Mouse (Mus musculus) liver, embryonic 11.5 days (tissue): ENCODE measurements around the gene Optc. TPM values are rescaled to one million over a fixed set of nuclear protein-coding genes. Genes with fewer than 3 reads are reported as not detected.

Source experiments
- ATAC-seq: fragments of 200-750 bp; cut with Nextera tagmentation; replicated peaks from 2 replicates; pipeline ENCODE4 v1.8.0; 2017; ENCODE audit warnings: moderate number of reproducible peaks, mild to moderate bottlenecking, moderate TSS enrichment, moderate library complexity; ENCODE audit not compliant: low FRiP score
- DNase-seq: peaks from one replicate; pipeline ENCODE4 v3.0.0-alpha.2; 2017; ENCODE audit warnings: low spot score
- H3K27ac ChIP-seq: fragments of 300-500 bp; sonication (generic); 2 replicates; pipeline ENCODE4 v1.5.1; 2014; ENCODE audit warnings: mild to moderate bottlenecking, low read depth, low read length, control low read depth
- H3K27me3 ChIP-seq: fragments of 300-500 bp; sonication (generic); replicated peaks from 2 replicates; pipeline ENCODE4 v1.6.1; 2014; ENCODE audit warnings: low read length, mixed read lengths; ENCODE audit not compliant: control insufficient read depth, insufficient read depth
- H3K36me3 ChIP-seq: fragments of 300-500 bp; sonication (generic); 2 replicates; pipeline ENCODE4 v1.6.1; 2014; ENCODE audit warnings: mild to moderate bottlenecking, low read length, moderate library complexity, mixed read lengths; ENCODE audit not compliant: control insufficient read depth, insufficient read depth
- H3K4me1 ChIP-seq: fragments of 300-500 bp; sonication (generic); replicated peaks from 2 replicates; pipeline ENCODE4 v1.6.1; 2014; ENCODE audit warnings: low read length, mixed read lengths; ENCODE audit not compliant: control insufficient read depth, insufficient read depth
- H3K4me2 ChIP-seq: fragments of 300-500 bp; sonication (generic); 2 replicates; pipeline ENCODE4 v1.6.1; 2014; ENCODE audit warnings: mild to moderate bottlenecking, control low read depth, moderate library complexity
- H3K4me3 ChIP-seq: fragments of 300-500 bp; sonication (generic); 2 replicates; pipeline ENCODE4 v1.5.1; 2014; ENCODE audit warnings: low read depth, low read length, control low read depth
- H3K9ac ChIP-seq: fragments of 300-500 bp; sonication (generic); 2 replicates; pipeline ENCODE4 v1.6.1; 2014; ENCODE audit warnings: low read depth, low read length, control low read depth
- H3K9me3 ChIP-seq: fragments of 300-500 bp; sonication (generic); 2 replicates; pipeline ENCODE4 v1.6.1; 2016; ENCODE audit warnings: low read length, inconsistent platforms, mixed read lengths; ENCODE audit not compliant: control insufficient read depth
- WGBS: fragments of 180-500 bp; shearing (Covaris S2); extraction: QIAGEN DNeasy Blood & Tissue Kit; methylation state at CpG from one replicate; pipeline ENCODE4 v1.1.7; 2014; 5-methylcytosine and 5-hydroxymethylcytosine counted together
- polyA plus RNA-seq: library from polyadenylated mRNA; unstranded; fragments of >200 nt; fragmentation: Nextera tagmentation; extraction: Ambion mirVana; gene quantifications from 2 replicates; pipeline ENCODE4 v1.2.1, GENCODE M21; 2014

Gene Optc
- polyA plus RNA-seq, 1 experiment from 2014 or later, result 0.40 TPM

DNA sequence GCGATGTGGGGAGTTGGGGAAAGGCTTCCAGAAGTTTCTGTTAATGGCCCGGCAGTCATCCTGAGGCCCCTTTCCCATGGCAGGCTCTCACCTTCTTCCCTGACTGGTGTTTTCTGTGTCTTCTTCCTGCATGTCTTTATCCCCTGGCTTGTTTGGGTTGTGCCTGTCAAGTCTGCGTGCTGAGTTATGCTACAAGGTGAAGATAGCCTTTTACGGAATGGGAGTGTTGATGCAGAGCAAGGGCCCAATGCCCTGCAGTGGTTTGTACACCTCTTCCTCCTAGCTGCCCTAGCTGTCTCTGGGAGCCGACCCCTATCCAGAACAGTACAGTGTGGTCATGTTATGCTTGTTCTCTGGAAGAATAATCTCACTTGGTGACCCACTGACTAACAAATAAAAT is 46.8 kb downstream of the Optc start:
- DNase-seq (no peak), ATAC-seq (no peak)
- peaks cover 10% of the 10 kb centered on the region; the same call in 1 of the 2 replicates for H3K4me1 ChIP-seq
- no peak overlapping the region for H3K9ac ChIP-seq
- WGBS, result 60% methylated on average over 5 of the region's 5 CpGs
- H3K9me3 ChIP-seq, result no peaks in the 10 kb centered on the region
- H3K36me3 ChIP-seq, result no peaks in the 10 kb centered on the region
- no peak overlapping the region for H3K27ac ChIP-seq
- H3K4me2 ChIP-seq, result no peak overlapping the region
- peaks cover 14% of the 10 kb centered on the region for H3K27me3 ChIP-seq
- H3K4me3 ChIP-seq, result no peak overlapping the region

DNA sequence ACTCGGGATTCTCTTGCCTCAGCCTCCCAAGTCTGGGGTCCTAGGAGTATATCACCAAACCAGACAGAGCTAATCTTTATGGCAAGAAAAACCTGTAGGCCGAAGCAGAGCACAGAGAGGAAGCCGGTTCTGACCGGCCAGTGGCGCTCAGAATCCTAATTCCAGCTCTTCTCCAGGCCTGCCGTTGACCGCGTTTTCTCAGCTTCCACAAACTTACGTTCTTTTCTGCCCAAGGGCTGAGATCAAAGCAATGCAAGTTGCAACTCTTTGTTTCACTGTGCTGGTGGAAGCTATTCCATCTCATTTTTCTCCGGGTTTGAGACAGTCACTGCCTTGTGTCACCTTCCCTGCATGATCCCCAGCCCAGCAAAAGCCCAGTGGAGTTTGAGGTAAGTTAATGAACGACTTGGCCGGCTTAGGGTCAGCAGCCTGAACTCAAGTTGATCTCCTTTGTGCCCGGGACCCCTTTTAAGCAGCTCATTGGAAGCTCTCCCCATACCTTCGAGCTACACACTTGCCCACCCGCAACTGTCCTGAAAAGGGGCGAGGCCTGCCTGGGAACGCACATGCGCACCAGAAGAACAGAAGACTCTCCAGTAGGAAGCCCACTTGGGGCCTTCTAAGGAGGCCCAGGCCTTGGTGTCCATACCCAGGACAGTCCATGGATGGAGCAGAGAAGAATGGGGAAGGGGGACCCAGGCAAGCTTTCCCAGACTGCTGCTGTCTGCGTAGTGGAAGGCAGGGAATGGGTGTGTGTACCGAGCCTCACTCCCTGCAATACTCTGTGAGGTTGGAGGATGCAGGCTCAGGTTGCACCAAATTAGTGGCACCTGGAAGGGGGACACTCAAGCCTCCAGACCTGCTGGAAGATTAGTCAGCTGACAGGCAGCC is 47.7 kb downstream of the Optc start:
- no peak overlapping the region for H3K4me2 ChIP-seq
- no peaks in the 10 kb centered on the region for H3K9me3 ChIP-seq
- peaks cover 14% of the 10 kb centered on the region for H3K4me1 ChIP-seq
- no peak overlapping the region for H3K27ac ChIP-seq
- H3K27me3 ChIP-seq, result peaks cover 20% of the 10 kb centered on the region
- no peak for DNase-seq
- no peaks in the 10 kb centered on the region for H3K36me3 ChIP-seq
- H3K4me3 ChIP-seq, result no peak overlapping the region
- no peak for ATAC-seq
- WGBS, result 78% methylated on average over 20 of the region's 20 CpGs
- no peak overlapping the region for H3K9ac ChIP-seq

DNA sequence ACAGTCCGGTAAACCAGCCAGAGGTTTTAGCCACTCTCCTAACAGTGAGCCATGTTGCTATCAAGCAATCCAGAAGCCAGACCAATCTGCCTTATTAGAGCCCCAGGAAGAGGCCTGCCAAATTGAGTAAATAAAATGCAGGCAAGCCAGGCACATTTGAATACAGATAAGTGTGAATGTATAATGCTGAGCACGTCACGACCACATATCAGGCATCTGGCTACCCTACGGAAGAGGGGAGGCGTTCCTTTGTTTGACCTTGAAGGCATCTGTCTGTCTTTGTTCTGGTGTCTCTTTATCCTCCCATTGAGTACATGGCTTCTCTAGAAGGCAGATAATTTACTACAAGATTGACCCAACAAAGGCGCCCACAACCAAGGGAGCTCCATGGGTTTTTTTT is 48.5 kb downstream of the Optc start:
- H3K4me1 ChIP-seq, result peaks cover 15% of the 10 kb centered on the region
- no peaks in the 10 kb centered on the region for H3K36me3 ChIP-seq
- 50% methylated on average over 6 of the region's 6 CpGs for WGBS
- H3K27me3 ChIP-seq, result peaks cover 25% of the 10 kb centered on the region
- no peak overlapping the region for H3K9ac ChIP-seq
- no peak for ATAC-seq
- no peak overlapping the region for H3K27ac ChIP-seq
- no peak overlapping the region for H3K4me3 ChIP-seq
- no peak overlapping the region for H3K4me2 ChIP-seq
- H3K9me3 ChIP-seq, result no peaks in the 10 kb centered on the region
- DNase-seq, result no peak

DNA sequence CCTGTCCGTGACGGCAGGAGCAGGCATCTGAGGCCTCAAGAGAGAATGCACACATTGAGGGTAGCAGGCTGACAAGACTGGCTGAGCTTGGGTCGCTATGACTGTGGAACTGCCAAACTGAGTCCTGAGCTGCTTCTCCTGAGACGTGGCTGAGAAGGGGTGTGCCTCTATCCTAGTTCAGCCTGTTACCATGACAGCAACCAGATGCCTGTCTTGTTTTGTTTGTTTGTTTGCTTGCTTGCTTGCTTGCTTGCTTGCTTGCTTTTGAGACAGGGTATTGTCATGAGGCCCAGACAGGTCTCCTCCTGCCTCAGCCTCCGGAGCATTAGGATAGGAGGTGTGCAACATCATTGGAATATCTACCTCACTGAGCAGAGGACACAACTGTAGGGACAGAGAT is 50.0 kb downstream of the Optc start:
- no peak overlapping the region for H3K27ac ChIP-seq
- H3K27me3 ChIP-seq, result peaks cover 39% of the 10 kb centered on the region
- no peak overlapping the region for H3K4me3 ChIP-seq
- H3K36me3 ChIP-seq, result no peaks in the 10 kb centered on the region
- DNase-seq (no peak), ATAC-seq (no peak)
- H3K9ac ChIP-seq, result no peak overlapping the region
- H3K4me2 ChIP-seq, result no peak overlapping the region
- no peaks in the 10 kb centered on the region for H3K9me3 ChIP-seq
- peaks cover 7% of the 10 kb centered on the region for H3K4me1 ChIP-seq
- 75% methylated on average over 5 of the region's 5 CpGs for WGBS

DNA sequence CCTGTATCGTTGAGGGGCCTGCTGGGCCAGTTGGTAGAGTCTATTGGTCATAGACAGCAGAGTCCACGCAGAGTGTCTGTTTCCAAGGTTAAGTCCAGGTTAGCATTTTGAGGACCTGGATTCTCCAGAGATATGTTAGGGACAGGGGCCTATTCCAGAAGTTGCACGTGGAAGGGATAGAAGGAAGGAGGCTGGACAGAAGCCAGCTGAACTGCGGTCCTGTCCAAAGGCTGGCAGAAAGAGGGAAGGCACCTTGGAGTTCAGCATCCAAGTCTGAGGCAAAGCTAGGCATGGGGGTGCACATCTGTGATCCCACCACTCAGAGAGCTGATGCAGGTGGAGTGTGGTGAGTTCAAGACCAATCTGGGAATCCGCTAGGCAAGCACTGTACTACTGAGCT is 50.6 kb downstream of the Optc start:
- ATAC-seq (no peak), DNase-seq (no peak)
- peaks cover 39% of the 10 kb centered on the region for H3K27me3 ChIP-seq
- H3K27ac ChIP-seq, result no peak overlapping the region
- H3K36me3 ChIP-seq, result no peaks in the 10 kb centered on the region
- no peaks in the 10 kb centered on the region for H3K9me3 ChIP-seq
- WGBS, result 81% methylated on average over 5 of the region's 5 CpGs
- H3K4me3 ChIP-seq, result no peak overlapping the region
- no peak overlapping the region for H3K4me2 ChIP-seq
- H3K4me1 ChIP-seq, result peaks cover 7% of the 10 kb centered on the region
- H3K9ac ChIP-seq, result no peak overlapping the region

DNA sequence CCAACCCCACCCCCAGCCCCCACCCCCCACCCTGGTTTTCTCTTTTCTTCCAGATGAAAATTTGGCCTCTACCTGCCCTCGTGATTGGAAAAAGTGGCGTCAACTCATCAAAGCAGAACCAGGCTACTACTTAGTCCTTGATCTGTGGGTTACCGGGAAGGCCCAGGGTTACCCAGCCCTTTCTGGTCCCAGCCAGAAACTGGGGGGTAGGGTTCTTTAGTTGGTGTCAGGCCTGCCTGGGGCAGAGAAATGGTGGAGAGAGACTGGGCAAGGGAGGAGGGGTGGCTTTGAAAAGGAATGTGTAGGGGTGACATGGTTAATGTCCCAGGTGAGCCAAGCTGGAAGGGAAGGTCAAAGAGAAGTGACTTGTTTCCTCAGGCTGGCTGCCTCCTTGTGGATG is 51.1 kb downstream of the Optc start:
- H3K9me3 ChIP-seq, result no peaks in the 10 kb centered on the region
- peaks cover 7% of the 10 kb centered on the region for H3K4me1 ChIP-seq
- DNase-seq (no peak), ATAC-seq (no peak)
- H3K9ac ChIP-seq, result no peak overlapping the region
- peaks cover 39% of the 10 kb centered on the region for H3K27me3 ChIP-seq
- 60% methylated on average over 3 of the region's 3 CpGs for WGBS
- no peak overlapping the region for H3K4me2 ChIP-seq
- H3K4me3 ChIP-seq, result no peak overlapping the region
- no peaks in the 10 kb centered on the region for H3K36me3 ChIP-seq
- H3K27ac ChIP-seq, result no peak overlapping the region

DNA sequence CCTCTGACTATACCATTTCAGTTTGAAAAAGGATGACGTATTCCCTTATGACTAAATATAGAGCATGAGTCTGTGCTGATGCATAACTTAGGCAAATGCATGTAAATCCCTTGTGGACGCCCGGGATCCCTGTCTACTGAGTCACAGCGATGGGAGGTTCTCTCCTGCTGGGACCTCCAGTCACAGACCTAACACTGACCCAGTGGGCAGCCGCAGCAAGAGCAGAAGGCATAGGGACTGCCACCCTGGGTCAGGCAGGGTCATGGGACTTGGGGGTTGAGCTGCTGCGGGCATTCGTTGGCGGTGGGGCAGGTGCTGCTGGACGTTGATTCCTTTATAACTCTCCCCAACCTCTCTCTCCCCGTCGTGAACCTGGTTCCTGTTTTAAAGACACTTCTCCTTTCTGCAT is 51.7 kb downstream of the Optc start:
- H3K9ac ChIP-seq, result no peak overlapping the region
- H3K27ac ChIP-seq, result no peak overlapping the region
- H3K4me2 ChIP-seq, result no peak overlapping the region
- peaks cover 39% of the 10 kb centered on the region for H3K27me3 ChIP-seq
- H3K4me1 ChIP-seq, result peaks cover 7% of the 10 kb centered on the region
- DNase-seq (no peak), ATAC-seq (no peak)
- H3K36me3 ChIP-seq, result no peaks in the 10 kb centered on the region
- WGBS, result 16% methylated on average over 11 of the region's 11 CpGs
- H3K4me3 ChIP-seq, result no peak overlapping the region
- no peaks in the 10 kb centered on the region for H3K9me3 ChIP-seq

DNA sequence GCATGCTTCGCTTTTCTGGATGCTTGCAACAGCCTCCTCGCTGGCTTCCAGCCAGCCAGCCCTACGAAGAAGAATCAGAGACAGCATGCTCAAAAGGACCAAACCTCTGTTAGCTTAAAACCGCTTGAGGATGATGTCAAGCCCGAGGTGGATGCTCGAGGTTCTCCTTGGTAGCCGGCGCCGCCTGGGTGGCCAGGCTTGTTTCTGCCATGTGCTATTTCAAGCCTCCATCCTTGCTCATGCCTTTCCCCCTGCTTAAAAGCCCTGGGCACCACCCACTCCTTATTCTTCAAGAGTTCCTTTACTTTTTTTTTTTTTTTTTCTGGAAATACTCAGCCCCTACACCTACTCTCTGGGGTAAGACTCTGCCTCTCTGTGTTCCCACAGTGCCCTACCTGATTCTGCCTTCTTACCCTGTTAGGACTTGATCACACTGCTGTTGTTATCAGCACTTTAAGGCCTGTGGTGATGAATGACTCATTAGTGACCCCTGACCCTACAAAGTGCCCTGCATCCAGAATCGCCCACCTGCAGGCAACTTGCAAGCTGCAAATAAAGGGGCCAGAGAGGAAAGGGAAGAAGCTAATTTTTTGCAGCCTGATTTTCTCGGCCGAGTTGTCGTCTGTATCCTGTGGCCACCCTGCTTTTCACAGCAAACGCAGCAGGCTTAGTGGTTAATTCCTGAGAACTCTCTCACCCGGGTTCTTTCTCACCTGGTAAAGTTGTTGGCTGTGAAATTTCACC is 52.4 kb downstream of the Optc start:
- no peak overlapping the region for H3K27ac ChIP-seq
- no peaks in the 10 kb centered on the region for H3K9me3 ChIP-seq
- H3K4me3 ChIP-seq, result 0 out of 2 replicates have a peak overlapping the region, but pooled peaks have one; percentile 8
- peak overlapping the region; percentile 51 for H3K4me2 ChIP-seq
- no peak for DNase-seq
- H3K4me1 ChIP-seq, result peaks cover 7% of the 10 kb centered on the region
- H3K9ac ChIP-seq, result no peak overlapping the region
- no peaks in the 10 kb centered on the region for H3K36me3 ChIP-seq
- 8% methylated on average over 15 of the region's 15 CpGs for WGBS
- no peak for ATAC-seq
- H3K27me3 ChIP-seq, result peaks cover 39% of the 10 kb centered on the region
